Comparison of ENCODE assay signal across 25 mouse cellular contexts in the genomic region with DNA sequence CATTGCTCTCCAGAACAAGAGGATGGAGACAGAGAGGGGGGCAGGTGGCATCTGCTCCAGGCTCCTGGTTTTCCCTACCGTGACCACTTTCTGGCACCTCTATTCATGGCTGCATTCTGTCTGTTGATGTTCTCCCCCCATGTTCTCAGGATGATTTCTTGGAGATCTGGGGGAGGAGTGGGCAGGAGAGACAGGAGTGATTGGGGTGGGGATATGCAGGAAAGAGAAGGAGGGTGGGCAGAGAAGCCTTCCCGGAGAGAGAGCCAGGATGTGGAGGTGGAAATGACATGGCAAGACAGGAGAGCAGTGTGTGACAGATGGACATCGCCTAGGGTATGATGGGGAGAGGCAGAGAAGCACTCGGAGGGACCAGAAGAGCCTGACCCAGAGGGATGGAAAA. TPM values are rescaled to one million over a fixed set of nuclear protein-coding genes. Genes with fewer than 3 reads are reported as not detected.
A peak's percentile ranks its signal among the peaks of the same experiment; 100 is the strongest.
DNase-seq lines count a peak whose midpoint lies in the region; ATAC-seq and TF ChIP-seq lines count a peak whose summit lies in the region.
"Had no signal": no experiment of that assay in that cellular context is flagged by ENCODE, and none has a peak within 500 bp of the region (broad histone marks: within the 10 kb centered on the region; RNA-seq: fewer than 3 reads in every experiment).

No protein-coding gene starts in this region.

- WGBS in forebrain, embryonic 13.5 days, result 81% methylated on average over 4 of the region's 4 CpGs
- 83% methylated on average over 4 of the region's 4 CpGs for WGBS in forebrain, embryonic 15.5 days
- 66% methylated on average over 4 of the region's 4 CpGs for WGBS in bone marrow, adult 2 months

- 0 out of 2 replicates have a peak overlapping the region, but pooled peaks have one; percentile 1 for H3K9ac ChIP-seq in forebrain, embryonic 13.5 days
- no peak overlapping the region for H3K9ac ChIP-seq in forebrain, embryonic 15.5 days (replicated peaks)
- H3K9ac ChIP-seq: heart, embryonic 13.5 days; hindbrain, embryonic 15.5 days had no signal

- no peak overlapping the region for H3K4me2 ChIP-seq in forebrain, embryonic 13.5 days
- no peak overlapping the region for H3K4me2 ChIP-seq in forebrain, embryonic 15.5 days (replicated peaks)
- H3K4me2 ChIP-seq: heart, embryonic 13.5 days; hindbrain, embryonic 15.5 days had no signal

- H3K27me3 ChIP-seq in forebrain, embryonic 13.5 days, result no peaks in the 10 kb centered on the region
- H3K27me3 ChIP-seq in forebrain, embryonic 15.5 days, result no peaks in the 10 kb centered on the region
- H3K27me3 ChIP-seq: hindbrain, embryonic 15.5 days; Patski had no signal

- TF ChIP-seq POLR2A in bone marrow, adult 2 months (IDR thresholded peaks at IDR 0.05; ENCODE audit: borderline replicate concordance, control insufficient read depth, low read depth, low read length), result no peak
- no peak for TF ChIP-seq POLR2A in cortical plate, adult 2 months (IDR thresholded peaks at IDR 0.05; ENCODE audit: extremely low read depth, insufficient read depth, low read length)

- H3K27ac ChIP-seq in forebrain, embryonic 13.5 days, result no peak overlapping the region
- H3K27ac ChIP-seq in forebrain, embryonic 15.5 days (replicated peaks), result no peak overlapping the region
- H3K27ac ChIP-seq in layer of hippocampus, adult 2 months, result peak overlapping the region; percentile 67; the same call in 1 of the 2 replicates
- peak overlapping the region; percentile 3; the same call in 1 of the 2 replicates for H3K27ac ChIP-seq in bone marrow, adult 2 months (ENCODE audit: control insufficient read depth, insufficient read depth, low read depth, low read length, poor library complexity)
- H3K27ac ChIP-seq in cortical plate, adult 2 months (ENCODE audit: insufficient read depth, low read length), result peak overlapping the region; percentile 0; the same call in 1 of the 2 replicates
- H3K27ac ChIP-seq: forebrain, embryonic 10.5 days; heart, embryonic 10.5 days; heart, embryonic 13.5 days had no signal

- no peak overlapping the region for H3K4me3 ChIP-seq in forebrain, embryonic 13.5 days
- H3K4me3 ChIP-seq in forebrain, embryonic 15.5 days, result no peak overlapping the region
- H3K4me3 ChIP-seq in layer of hippocampus, adult 2 months, result no peak overlapping the region
- H3K4me3 ChIP-seq in bone marrow, adult 2 months (replicated peaks; ENCODE audit: control insufficient read depth, low read depth, low read length), result no peak overlapping the region
- no peak overlapping the region for H3K4me3 ChIP-seq in cortical plate, adult 2 months (ENCODE audit: insufficient read depth, low read length)
- H3K4me3 ChIP-seq: forebrain, embryonic 10.5 days; heart, adult 2 months; heart, embryonic 10.5 days; heart, embryonic 13.5 days; hindbrain, embryonic 15.5 days had no signal

- no peaks in the 10 kb centered on the region for H3K4me1 ChIP-seq in forebrain, embryonic 13.5 days
- H3K4me1 ChIP-seq in forebrain, embryonic 15.5 days, result peaks cover 17% of the 10 kb centered on the region
- H3K4me1 ChIP-seq in bone marrow, adult 2 months (ENCODE audit: control insufficient read depth, insufficient read depth, low read length), result peaks cover 9% of the 10 kb centered on the region
- peaks cover 31% of the 10 kb centered on the region for H3K4me1 ChIP-seq in cortical plate, adult 2 months (ENCODE audit: control insufficient read depth, insufficient read depth, low read length)

- no peak for TF ChIP-seq CTCF in layer of hippocampus, adult 2 months (conservative IDR thresholded peaks at IDR 0.05)
- TF ChIP-seq CTCF in bone marrow, adult 2 months (IDR thresholded peaks at IDR 0.05; ENCODE audit: control insufficient read depth, insufficient read depth, low read length), result no peak
- no peak for TF ChIP-seq CTCF in cortical plate, adult 2 months (IDR thresholded peaks at IDR 0.05; ENCODE audit: extremely low read depth, insufficient read depth, low read length)

- H3K36me3 ChIP-seq in forebrain, embryonic 13.5 days (ENCODE audit: poor library complexity, severe bottlenecking), result no peaks in the 10 kb centered on the region
- no peaks in the 10 kb centered on the region for H3K36me3 ChIP-seq in forebrain, embryonic 15.5 days
- H3K36me3 ChIP-seq: forebrain, embryonic 10.5 days; G1E; heart, embryonic 10.5 days; heart, embryonic 13.5 days; hindbrain, embryonic 15.5 days had no signal

- no peaks in the 10 kb centered on the region for H3K9me3 ChIP-seq in forebrain, embryonic 13.5 days (replicated peaks)
- no peaks in the 10 kb centered on the region for H3K9me3 ChIP-seq in forebrain, embryonic 15.5 days
- H3K9me3 ChIP-seq: forebrain, embryonic 10.5 days; G1E; heart, embryonic 10.5 days; heart, embryonic 13.5 days; hindbrain, embryonic 15.5 days had no signal

- no peak for DNase-seq in layer of hippocampus, adult 2 months (ENCODE audit: low spot score in 2 of 2)
- DNase-seq in layer of hippocampus, adult 9-10 months (ENCODE audit: low spot score), result no peak
- no peak for DNase-seq in adrenal gland, adult (ENCODE audit: inconsistent age in 2 of 2, low spot score in 1 of 2)
- DNase-seq: adrenal gland, adult 2 months; adrenal gland, postnatal 14 days; B cell, adult 2 months; cerebellum, adult 11 months; cerebellum, adult 8-10 months; cerebellum, postnatal 36 days; gastrocnemius, postnatal 36 days; heart, adult 2 months; heart, postnatal 14 days; heart, postnatal 4 days had no signal

- ATAC-seq in forebrain, embryonic 13.5 days, result no peak
- no peak for ATAC-seq in forebrain, embryonic 15.5 days (replicated peaks)
- ATAC-seq: forebrain, embryonic 14.5 days; intestine, postnatal 0 days had no signal

RNA-seq across cellular contexts. Expression of gene Pde2a, which starts 55.0 kb away (rescaled TPM):
- polyA plus RNA-seq in forebrain, embryonic 13.5 days (2015; fragmentation: Nextera tagmentation; extraction: Ambion mirVana), result 26.2 and 32.2 TPM in 2 replicates
- 42.5 and 46.4 TPM in 2 replicates for polyA plus RNA-seq in forebrain, embryonic 15.5 days (2015; fragmentation: Nextera tagmentation; extraction: Ambion mirVana)
- total RNA-seq in layer of hippocampus, adult 2 months (2021), result 100 to 1,000 TPM; 300 to 318 TPM
- polyA plus RNA-seq in bone marrow, adult 2 months (2011; ENCODE audit: insufficient read depth, insufficient read length, low replicate concordance, missing spikeins), result 33.2 and 37.8 TPM in 2 replicates
- polyA plus RNA-seq in cortical plate, adult 2 months (2012; rRNA removed), result 223 and 236 TPM in 2 replicates
- polyA plus RNA-seq: G1E had no signal

Comparison
In these comparisons a context has a peak if more than half of its experiments do, and no peak if none do; other contexts are left out.
1. H3K27ac ChIP-seq: peak in layer of hippocampus, adult 2 months (single experiment), bone marrow, adult 2 months (single experiment) and cortical plate, adult 2 months (single experiment); none in forebrain, embryonic 13.5 days (single experiment) and forebrain, embryonic 15.5 days (single experiment).